Comparison of ENCODE assay signal across 8 mouse cellular contexts in the genomic region with DNA sequence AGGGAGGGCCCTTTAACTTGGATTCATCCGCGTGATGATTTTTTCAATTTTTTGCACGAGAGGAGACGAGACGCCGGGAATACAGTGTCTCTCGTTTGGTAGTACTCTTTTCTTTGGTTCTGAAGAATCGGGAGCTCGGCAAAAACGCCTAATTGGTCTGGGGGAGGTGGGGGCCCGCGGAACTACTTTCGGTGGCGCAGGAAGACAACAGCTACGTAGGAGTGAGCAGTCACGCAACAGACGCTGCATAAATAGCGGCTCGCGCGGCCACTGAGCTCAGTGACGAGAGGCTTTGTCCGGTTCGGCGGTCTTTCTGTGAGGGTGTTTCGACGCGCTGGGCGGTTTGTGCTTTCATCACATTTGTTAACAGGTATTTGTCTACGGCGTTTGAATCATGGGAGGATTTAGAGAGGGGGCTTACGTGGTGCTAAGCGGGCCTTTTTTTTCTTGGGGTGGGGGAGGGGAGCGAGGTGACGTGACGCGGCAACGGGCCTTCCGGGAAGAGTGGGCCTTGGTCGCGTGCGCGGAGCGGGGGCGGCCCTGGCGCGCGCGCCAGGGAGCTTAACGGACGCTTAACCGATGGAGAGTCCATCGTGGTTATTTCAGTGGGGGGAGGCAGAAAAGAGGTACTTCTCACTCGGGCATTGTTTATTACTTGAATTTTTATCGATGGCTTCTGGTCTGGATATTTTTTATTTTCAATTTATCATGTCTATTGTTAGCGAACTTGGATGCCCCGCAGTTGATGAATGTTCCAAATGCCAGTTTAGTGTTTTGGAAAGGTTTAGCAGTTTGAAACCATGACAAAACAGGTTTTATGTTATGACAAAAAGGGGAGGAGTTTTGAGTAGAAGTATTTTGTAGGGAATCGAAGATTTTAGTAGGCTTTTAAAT. TPM values are rescaled to one million over a fixed set of nuclear protein-coding genes. Genes with fewer than 3 reads are reported as not detected.
DNase-seq lines count a peak whose midpoint lies in the region; ATAC-seq and TF ChIP-seq lines count a peak whose summit lies in the region.

No protein-coding gene starts in this region.

- under 1% methylated on average over 58 of the region's 58 CpGs for WGBS in heart, embryonic 12.5 days
- under 1% methylated on average over 58 of the region's 58 CpGs for WGBS in liver, embryonic 16.5 days (ENCODE audit: insufficient replicate concordance)
- WGBS in neural tube, embryonic 12.5 days = under 1% methylated on average over 58 of the region's 58 CpGs
- under 1% methylated on average over 58 of the region's 58 CpGs for WGBS in stomach, postnatal 0 days

- ATAC-seq in erythroblast, adult 5-6 weeks (replicated peaks; ENCODE audit: low FRiP score, poor library complexity, severe bottlenecking) = peak; percentile 52
- ATAC-seq in heart, embryonic 12.5 days (ENCODE audit: insufficient number of reproducible peaks, low FRiP score) = peak; percentile 89
- ATAC-seq in liver, embryonic 16.5 days (ENCODE audit: low read depth) = peak; percentile 73
- peak; percentile 89 for ATAC-seq in neural tube, embryonic 12.5 days (ENCODE audit: low FRiP score, low read depth)
- peak; percentile 79 for ATAC-seq in stomach, postnatal 0 days (ENCODE audit: low FRiP score, low TSS enrichment)

- peak overlapping the region; percentile 68 for H3ac ChIP-seq in C2C12 (ENCODE audit: control insufficient read depth, insufficient read length, low read depth)

- H3K36me3 ChIP-seq in C2C12 (ENCODE audit: control insufficient read depth, insufficient read depth) = peaks cover 27% of the 10 kb centered on the region
- H3K36me3 ChIP-seq in heart, embryonic 12.5 days = peaks cover 23% of the 10 kb centered on the region
- peaks cover 26% of the 10 kb centered on the region for H3K36me3 ChIP-seq in liver, embryonic 16.5 days (ENCODE audit: control insufficient read depth, insufficient read depth)
- H3K36me3 ChIP-seq in neural tube, embryonic 12.5 days = peaks cover 25% of the 10 kb centered on the region
- H3K36me3 ChIP-seq in stomach, postnatal 0 days (ENCODE audit: control insufficient read depth, insufficient read depth, low read length) = 0 out of 2 replicates have a peak, but pooled peaks cover 3% of the 10 kb centered on the region

- TF ChIP-seq EP300 in stomach, postnatal 0 days (optimal IDR thresholded peaks at IDR 0.05) = peak; percentile 78

- peaks cover 25% of the 10 kb centered on the region for H3K4me1 ChIP-seq in heart, embryonic 12.5 days (replicated peaks)
- peaks cover 28% of the 10 kb centered on the region for H3K4me1 ChIP-seq in liver, embryonic 16.5 days (ENCODE audit: control insufficient read depth, low read depth, low read length)
- H3K4me1 ChIP-seq in neural tube, embryonic 12.5 days = peaks cover 35% of the 10 kb centered on the region
- peaks cover 3% of the 10 kb centered on the region; the same call in 1 of the 2 replicates for H3K4me1 ChIP-seq in stomach, postnatal 0 days (replicated peaks; ENCODE audit: control insufficient read depth, insufficient read depth)

- peaks cover 44% of the 10 kb centered on the region for H3K79me2 ChIP-seq in C2C12 (ENCODE audit: control insufficient read depth, insufficient read depth)

- H3K4me3 ChIP-seq in C2C12 (ENCODE audit: insufficient read depth, poor library complexity, severe bottlenecking) = peak overlapping the region; percentile 74
- H3K4me3 ChIP-seq in heart, embryonic 12.5 days = peak overlapping the region; percentile 56
- peak overlapping the region; percentile 78 for H3K4me3 ChIP-seq in liver, embryonic 16.5 days (ENCODE audit: low read depth, low read length)
- H3K4me3 ChIP-seq in neural tube, embryonic 12.5 days = peak overlapping the region; percentile 61
- H3K4me3 ChIP-seq in stomach, postnatal 0 days (ENCODE audit: low read depth, low read length) = peak overlapping the region; percentile 68

- peak overlapping the region; percentile 77 for H3K4me2 ChIP-seq in heart, embryonic 12.5 days
- H3K4me2 ChIP-seq in liver, embryonic 16.5 days (ENCODE audit: low read depth, low read length) = peak overlapping the region; percentile 58
- H3K4me2 ChIP-seq in neural tube, embryonic 12.5 days (replicated peaks) = peak overlapping the region; percentile 82
- peak overlapping the region; percentile 61 for H3K4me2 ChIP-seq in stomach, postnatal 0 days (replicated peaks; ENCODE audit: low read depth)

- DNase-seq in brain, adult 2 months (ENCODE audit: low read depth, low spot score) = peak; percentile 95
- peak; percentile 94 for DNase-seq in kidney, postnatal 14 days
- DNase-seq in stomach, postnatal 0 days (ENCODE audit: low spot score) = peak; percentile 89

- peak overlapping the region; percentile 86 for H3K9ac ChIP-seq in heart, embryonic 12.5 days
- H3K9ac ChIP-seq in liver, embryonic 16.5 days (ENCODE audit: low read depth, low read length) = peak overlapping the region; percentile 82
- peak overlapping the region; percentile 82 for H3K9ac ChIP-seq in neural tube, embryonic 12.5 days
- H3K9ac ChIP-seq in stomach, postnatal 0 days (ENCODE audit: low read length) = peak overlapping the region; percentile 75

- H3K27ac ChIP-seq in heart, embryonic 12.5 days (ENCODE audit: poor library complexity, severe bottlenecking) = peak overlapping the region; percentile 93
- H3K27ac ChIP-seq in liver, embryonic 16.5 days (ENCODE audit: low read length) = peak overlapping the region; percentile 91
- peak overlapping the region; percentile 68 for H3K27ac ChIP-seq in neural tube, embryonic 12.5 days
- H3K27ac ChIP-seq in stomach, postnatal 0 days (replicated peaks) = peak overlapping the region; percentile 73

- peaks cover 27% of the 10 kb centered on the region for H3K79me3 ChIP-seq in C2C12 (ENCODE audit: low read depth)

- H3K27me3 ChIP-seq in C2C12 (ENCODE audit: control insufficient read depth, insufficient read depth, insufficient read length) = no peaks in the 10 kb centered on the region
- no peaks in the 10 kb centered on the region for H3K27me3 ChIP-seq in heart, embryonic 12.5 days (replicated peaks)
- no peaks in the 10 kb centered on the region for H3K27me3 ChIP-seq in liver, embryonic 16.5 days (ENCODE audit: control insufficient read depth, insufficient read depth, low read depth, low read length)
- H3K27me3 ChIP-seq in neural tube, embryonic 12.5 days (replicated peaks) = no peaks in the 10 kb centered on the region
- H3K27me3 ChIP-seq in stomach, postnatal 0 days (ENCODE audit: control insufficient read depth, insufficient read depth, low read length) = no peaks in the 10 kb centered on the region

- TF ChIP-seq CTCF in C2C12 (IDR thresholded peaks at IDR 0.05; ENCODE audit: control insufficient read depth, insufficient read depth, insufficient read length) = no peak
- TF ChIP-seq CTCF in stomach, postnatal 0 days (IDR thresholded peaks at IDR 0.05; ENCODE audit: low read depth) = no peak

- no peaks in the 10 kb centered on the region for H3K9me3 ChIP-seq in heart, embryonic 12.5 days (replicated peaks)
- H3K9me3 ChIP-seq in liver, embryonic 16.5 days (replicated peaks; ENCODE audit: control insufficient read depth, low read length) = no peaks in the 10 kb centered on the region
- H3K9me3 ChIP-seq in neural tube, embryonic 12.5 days = no peaks in the 10 kb centered on the region
- no peaks in the 10 kb centered on the region for H3K9me3 ChIP-seq in stomach, postnatal 0 days (ENCODE audit: control insufficient read depth, low read length)

TF ChIP-seq in C2C12, 6 proteins besides CTCF, POLR2A, EP300 and RAD21:
- TF ChIP-seq CEBPB (IDR thresholded peaks at IDR 0.05; ENCODE audit: low read depth) (no peak), MAX (IDR thresholded peaks at IDR 0.05) (peak; percentile 74)

RNA-seq across cellular contexts. Expression of a gene that starts 0.5 kb away (rescaled TPM):
- 1,633 TPM for polyA plus RNA-seq in C2C12 (2012; fragmentation: generic; extraction: Trizol)
- total RNA-seq in erythroblast, adult 5-6 weeks (2015; ENCODE audit: low replicate concordance) = 1,189 and 1,264 TPM in 2 replicates
- total RNA-seq in erythroblast, adult 5-6 weeks (2017; ENCODE audit: low replicate concordance) = 1,425 and 1,690 TPM in 2 replicates
- 2,594 and 2,627 TPM in 2 replicates for polyA plus RNA-seq in heart, embryonic 12.5 days (2016; fragmentation: Nextera tagmentation; extraction: Ambion mirVana)
- polyA plus RNA-seq in liver, embryonic 16.5 days (2015; fragmentation: Nextera tagmentation; extraction: Ambion mirVana) = 1,628 and 1,645 TPM in 2 replicates
- 3,967 and 4,014 TPM in 2 replicates for polyA plus RNA-seq in neural tube, embryonic 12.5 days (2016; fragmentation: Nextera tagmentation; extraction: Ambion mirVana)
- 1,850 and 1,934 TPM in 2 replicates for polyA plus RNA-seq in stomach, postnatal 0 days (2015; fragmentation: Nextera tagmentation; extraction: Ambion mirVana)

RNA-seq across cellular contexts. Expression of a gene that starts 12.4 kb away (rescaled TPM):
- polyA plus RNA-seq in C2C12 (2012; fragmentation: generic; extraction: Trizol) = 21.6 TPM
- total RNA-seq in erythroblast, adult 5-6 weeks (2015; ENCODE audit: low replicate concordance) = 1.7 and 9.6 TPM in 2 replicates
- 5.7 and 14.6 TPM in 2 replicates for total RNA-seq in erythroblast, adult 5-6 weeks (2017; ENCODE audit: low replicate concordance)
- 19.7 and 22.1 TPM in 2 replicates for polyA plus RNA-seq in heart, embryonic 12.5 days (2016; fragmentation: Nextera tagmentation; extraction: Ambion mirVana)
- 4.5 and 7.2 TPM in 2 replicates for polyA plus RNA-seq in liver, embryonic 16.5 days (2015; fragmentation: Nextera tagmentation; extraction: Ambion mirVana)
- polyA plus RNA-seq in neural tube, embryonic 12.5 days (2016; fragmentation: Nextera tagmentation; extraction: Ambion mirVana) = 68.5 and 73.7 TPM in 2 replicates
- 17.8 and 18.6 TPM in 2 replicates for polyA plus RNA-seq in stomach, postnatal 0 days (2015; fragmentation: Nextera tagmentation; extraction: Ambion mirVana)

RNA-seq across cellular contexts. Expression of a gene that starts 22.8 kb away (rescaled TPM):
- polyA plus RNA-seq in C2C12 (2012; fragmentation: generic; extraction: Trizol) = 12.8 TPM
- total RNA-seq in erythroblast, adult 5-6 weeks (2015; ENCODE audit: low replicate concordance) = 2.3 and 4.2 TPM in 2 replicates
- 6.8 and 7.7 TPM in 2 replicates for total RNA-seq in erythroblast, adult 5-6 weeks (2017; ENCODE audit: low replicate concordance)
- polyA plus RNA-seq in heart, embryonic 12.5 days (2016; fragmentation: Nextera tagmentation; extraction: Ambion mirVana) = 4.3 and 4.6 TPM in 2 replicates
- polyA plus RNA-seq in liver, embryonic 16.5 days (2015; fragmentation: Nextera tagmentation; extraction: Ambion mirVana) = 5.0 and 5.7 TPM in 2 replicates
- polyA plus RNA-seq in neural tube, embryonic 12.5 days (2016; fragmentation: Nextera tagmentation; extraction: Ambion mirVana) = 16.0 and 18.0 TPM in 2 replicates
- polyA plus RNA-seq in stomach, postnatal 0 days (2015; fragmentation: Nextera tagmentation; extraction: Ambion mirVana) = 9.6 and 11.0 TPM in 2 replicates

Comparison
In these comparisons a context has a peak if more than half of its experiments do, and no peak if none do; other contexts are left out.
1. Peak in every context shown above with its lines: DNase-seq, ATAC-seq, H3K4me3 ChIP-seq and H3K27ac ChIP-seq.